Mouse (Mus musculus) forebrain, embryonic 13.5 days (tissue): ENCODE measurements around the gene Hnrnpll. TPM values are rescaled to one million over a fixed set of nuclear protein-coding genes. Genes with fewer than 3 reads are reported as not detected.

ENCODE experiments used
- ATAC-seq: fragments of 200-750 bp; cut with Nextera tagmentation; 2 replicates; pipeline ENCODE4 v1.8.0; 2017
- H3K27ac ChIP-seq: fragments of 300-500 bp; sonication (generic); 2 replicates; pipeline ENCODE4 v1.5.1; 2015; ENCODE audit warnings: inconsistent platforms, mild to moderate bottlenecking, moderate library complexity
- H3K27me3 ChIP-seq: fragments of 300-500 bp; sonication (generic); 2 replicates; pipeline ENCODE4 v1.6.1; 2015; ENCODE audit warnings: mild to moderate bottlenecking, inconsistent platforms
- H3K36me3 ChIP-seq: fragments of 300-500 bp; sonication (generic); 2 replicates; pipeline ENCODE4 v1.6.1; 2015; ENCODE audit warnings: mild to moderate bottlenecking, inconsistent platforms; ENCODE audit not compliant: poor library complexity, severe bottlenecking
- H3K4me1 ChIP-seq: fragments of 300-500 bp; sonication (generic); 2 replicates; pipeline ENCODE4 v1.6.1; 2015; ENCODE audit warnings: inconsistent platforms
- H3K4me2 ChIP-seq: fragments of 300-500 bp; sonication (generic); 2 replicates; pipeline ENCODE4 v1.6.1; 2015; ENCODE audit warnings: inconsistent platforms, mild to moderate bottlenecking, moderate library complexity
- H3K4me3 ChIP-seq: fragments of 300-500 bp; sonication (generic); 2 replicates; pipeline ENCODE4 v1.5.1; 2015; ENCODE audit warnings: mild to moderate bottlenecking, inconsistent platforms
- H3K9ac ChIP-seq: fragments of 300-500 bp; sonication (generic); 2 replicates; pipeline ENCODE4 v1.6.1; 2015; ENCODE audit warnings: mild to moderate bottlenecking, inconsistent platforms
- H3K9me3 ChIP-seq: fragments of 300-500 bp; sonication (generic); replicated peaks from 2 replicates; pipeline ENCODE4 v1.6.1; 2016; ENCODE audit warnings: inconsistent platforms
- WGBS: fragments of 180-500 bp; shearing (Covaris S2); methylation state at CpG from one replicate; pipeline ENCODE4 v1.1.7; 2015; 5-methylcytosine and 5-hydroxymethylcytosine counted together
- polyA plus RNA-seq: library from polyadenylated mRNA; unstranded; fragments of >200 nt; fragmentation: Nextera tagmentation; extraction: Ambion mirVana; gene quantifications from 2 replicates; pipeline ENCODE4 v1.2.1, GENCODE M21; 2015

The Hnrnpll gene
- polyA plus RNA-seq, 1 experiment from 2014 or later = 85.4 TPM

DNA sequence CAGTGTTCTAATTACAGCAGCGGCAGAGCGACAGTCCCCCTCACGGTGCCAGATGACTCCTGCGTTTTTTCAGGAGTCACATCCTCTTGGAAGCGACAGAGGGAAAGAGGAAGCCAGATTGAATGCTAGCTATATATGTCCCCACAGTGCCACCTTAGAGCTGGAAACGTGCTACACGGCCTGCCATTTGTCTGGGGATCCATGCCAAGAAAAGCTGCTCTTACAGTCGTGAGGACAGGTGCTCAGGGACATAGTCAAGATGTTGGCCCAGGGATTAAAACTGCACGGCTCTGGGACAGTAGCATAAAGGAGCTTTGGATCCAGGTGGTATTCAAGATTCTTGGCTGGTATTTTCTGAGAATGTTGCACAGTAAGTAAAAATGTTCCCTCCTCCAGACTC lies 22.3 kb upstream of the Hnrnpll start:
- Histone ChIP-seq H3K4me1 (no peaks in the 10 kb centered on the region), H3K4me3 (no peak overlapping the region), H3K9me3 (no peaks in the 10 kb centered on the region), H3K9ac (no peak overlapping the region), H3K4me2 (no peak overlapping the region), H3K36me3 (no peaks in the 10 kb centered on the region), H3K27me3 (no peaks in the 10 kb centered on the region), H3K27ac (no peak overlapping the region)
- no peak for ATAC-seq
- 82% methylated on average over 9 of the region's 9 CpGs for WGBS

DNA sequence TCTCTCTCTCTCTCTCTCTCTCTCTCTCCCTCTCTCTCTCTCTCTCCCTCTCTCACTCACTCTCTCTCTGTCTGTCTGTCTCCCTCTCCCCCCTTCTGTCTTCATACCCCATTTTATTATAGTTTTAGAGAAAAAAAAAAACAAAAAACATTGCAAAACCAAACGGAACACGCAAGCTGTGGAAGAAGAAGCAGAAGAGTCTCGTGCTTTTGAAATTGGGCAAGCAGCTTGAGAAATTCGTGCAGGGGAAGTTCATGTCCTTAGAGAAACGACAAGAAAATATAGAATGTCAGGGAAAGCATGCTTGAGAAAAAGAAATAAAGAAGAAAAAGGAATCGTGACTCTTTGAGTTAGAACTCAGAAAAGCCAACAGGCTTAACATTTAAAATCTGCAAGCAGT lies 21.1 kb upstream of the Hnrnpll start:
- Histone ChIP-seq H3K4me3 (no peak overlapping the region), H3K27ac (no peak overlapping the region), H3K4me1 (no peaks in the 10 kb centered on the region), H3K27me3 (no peaks in the 10 kb centered on the region), H3K9me3 (no peaks in the 10 kb centered on the region), H3K36me3 (no peaks in the 10 kb centered on the region), H3K4me2 (no peak overlapping the region), H3K9ac (no peak overlapping the region)
- ATAC-seq = no peak
- WGBS = 80% methylated on average over 6 of the region's 6 CpGs

DNA sequence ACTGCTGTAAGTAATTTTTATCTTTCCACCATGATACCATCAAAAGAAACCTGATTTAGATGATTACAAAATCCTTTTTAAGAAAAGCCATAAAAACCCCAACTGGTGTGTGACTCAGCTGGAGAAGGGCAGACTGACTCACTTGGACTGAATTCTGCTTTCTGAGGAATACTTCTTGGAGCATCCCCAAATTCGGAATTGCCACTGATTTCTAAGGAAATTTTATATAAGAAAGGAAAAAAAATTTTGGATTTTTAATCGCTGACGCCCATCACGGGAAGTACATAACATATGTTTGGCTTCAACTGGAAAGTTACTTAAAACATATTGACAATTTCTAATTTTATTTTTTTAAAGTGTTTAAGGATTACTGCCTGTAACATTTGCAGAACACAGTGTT lies 16.6 kb upstream of the Hnrnpll start:
- H3K9me3 ChIP-seq = no peaks in the 10 kb centered on the region
- H3K36me3 ChIP-seq = no peaks in the 10 kb centered on the region
- H3K27me3 ChIP-seq = no peaks in the 10 kb centered on the region
- H3K4me3 ChIP-seq = no peak overlapping the region
- H3K4me2 ChIP-seq = no peak overlapping the region
- WGBS = 94% methylated on average over 4 of the region's 4 CpGs
- no peak overlapping the region for H3K9ac ChIP-seq
- ATAC-seq = no peak
- H3K27ac ChIP-seq = no peak overlapping the region
- no peaks in the 10 kb centered on the region for H3K4me1 ChIP-seq

DNA sequence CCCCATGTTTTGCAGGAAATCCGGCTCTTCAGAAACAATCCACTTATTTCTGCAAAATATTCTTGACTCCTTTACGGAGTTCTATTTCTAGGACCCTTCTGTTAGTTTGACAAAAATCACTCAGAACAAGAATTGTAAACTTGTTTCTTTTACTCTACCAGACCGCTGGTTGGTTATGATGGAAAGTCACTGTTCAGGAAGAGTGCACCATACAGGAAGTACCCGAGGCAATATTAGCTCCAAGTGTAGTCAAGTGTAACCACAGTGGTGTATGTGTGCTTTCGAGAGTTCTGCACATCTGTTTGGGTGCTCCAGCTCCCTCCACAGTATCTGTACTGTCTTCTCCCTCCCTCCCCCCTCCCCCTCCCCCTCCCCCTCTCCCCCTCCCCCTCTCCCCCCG lies 5.1 kb upstream of the Hnrnpll start:
- Histone ChIP-seq H3K9me3 (no peaks in the 10 kb centered on the region), H3K4me3 (no peak overlapping the region), H3K36me3 (no peaks in the 10 kb centered on the region), H3K9ac (no peak overlapping the region), H3K27me3 (no peaks in the 10 kb centered on the region), H3K27ac (no peak overlapping the region), H3K4me2 (no peak overlapping the region), H3K4me1 (0 out of 2 replicates have a peak, but pooled peaks cover 3% of the 10 kb centered on the region)
- ATAC-seq = no peak
- WGBS = 92% methylated on average over 5 of the region's 6 CpGs

DNA sequence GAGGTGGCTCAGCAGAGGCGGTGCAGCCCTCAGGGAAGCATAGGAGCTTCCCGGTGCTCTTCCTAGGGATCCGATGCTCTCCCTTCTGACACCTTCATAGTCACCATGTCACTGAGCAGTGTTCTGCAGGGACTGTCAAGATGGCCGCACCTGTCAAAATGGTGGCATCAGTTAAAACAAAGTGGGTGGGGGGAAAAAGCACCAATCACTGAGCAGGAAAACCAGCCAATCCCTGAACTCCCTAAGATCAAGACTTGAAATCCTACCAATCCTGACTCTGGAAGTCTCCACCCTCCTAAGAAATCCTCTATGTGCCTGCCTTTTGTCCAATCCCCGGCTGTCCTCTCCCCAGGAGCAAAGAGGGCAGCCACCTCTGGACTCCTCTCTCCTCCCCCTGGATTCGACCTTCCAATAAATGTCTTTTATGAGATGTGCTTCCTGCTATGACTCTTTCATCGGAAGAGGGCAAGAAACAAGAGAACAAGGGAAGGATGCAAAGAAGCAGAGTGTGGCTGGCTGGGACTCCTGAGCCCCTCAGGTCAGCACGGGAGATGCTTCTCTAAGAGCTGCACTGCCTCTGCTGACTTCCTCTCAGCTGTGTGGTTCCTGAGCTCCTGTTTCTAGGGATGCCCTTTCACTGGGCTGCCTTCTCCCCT lies 1.8 kb upstream of the Hnrnpll start:
- no peak overlapping the region for H3K27ac ChIP-seq
- H3K9ac ChIP-seq = no peak overlapping the region

DNA sequence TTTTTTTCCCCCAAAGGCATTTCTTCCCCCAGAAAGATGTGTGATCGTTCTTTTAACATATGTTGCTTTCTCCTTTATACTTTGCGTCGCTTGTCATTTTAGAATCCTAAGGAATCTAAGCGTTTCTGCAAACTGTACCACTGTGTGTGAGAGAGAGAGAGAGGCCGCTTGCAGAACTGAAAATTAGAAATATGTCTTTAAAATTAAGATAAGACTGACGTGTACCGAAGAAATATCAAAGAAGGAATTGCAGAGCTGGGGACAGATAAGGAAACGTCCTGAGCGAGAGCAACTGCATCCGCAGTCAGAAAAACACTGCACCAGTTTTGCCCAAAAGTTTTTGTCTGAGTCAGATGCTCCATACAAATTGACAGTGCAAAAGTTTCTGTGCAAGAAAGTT lies 1.3 kb upstream of the Hnrnpll start:
- H3K27ac ChIP-seq = no peak overlapping the region
- no peaks in the 10 kb centered on the region for H3K27me3 ChIP-seq
- WGBS = 92% methylated on average over 10 of the region's 10 CpGs
- peak overlapping the region; percentile 84; the same call in 1 of the 2 replicates for H3K4me2 ChIP-seq
- H3K4me3 ChIP-seq = no peak overlapping the region
- H3K4me1 ChIP-seq = peaks cover 22% of the 10 kb centered on the region
- no peak overlapping the region for H3K9ac ChIP-seq
- ATAC-seq = no peak
- H3K36me3 ChIP-seq = no peaks in the 10 kb centered on the region
- H3K9me3 ChIP-seq = no peaks in the 10 kb centered on the region

More for the DNA sequence above, 1.8 kb upstream of the Hnrnpll start:
- Histone ChIP-seq H3K36me3 (no peaks in the 10 kb centered on the region), H3K9me3 (no peaks in the 10 kb centered on the region), H3K4me2 (no peak overlapping the region), H3K4me3 (no peak overlapping the region), H3K27me3 (no peaks in the 10 kb centered on the region), H3K4me1 (peaks cover 19% of the 10 kb centered on the region)
- 71% methylated on average over 8 of the region's 8 CpGs for WGBS
- no peak for ATAC-seq

DNA sequence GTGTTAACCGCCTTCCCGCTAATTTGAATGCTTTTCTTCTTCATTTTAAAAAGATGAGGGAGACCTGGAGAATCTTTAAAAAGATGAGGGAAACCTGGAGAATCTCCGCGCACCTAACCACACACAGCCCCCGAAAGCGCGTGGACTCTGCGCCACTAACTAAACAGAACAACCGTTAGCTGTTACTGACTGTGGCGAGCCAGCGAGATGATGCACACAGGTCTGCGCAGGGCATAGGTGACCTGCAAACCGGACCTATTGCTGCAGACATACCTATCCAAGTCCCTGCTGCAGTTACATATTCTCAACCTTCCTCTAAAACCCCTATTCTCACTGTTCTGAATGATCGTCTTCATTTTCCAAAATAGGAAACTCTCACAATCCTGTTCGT lies 481 bp upstream of the Hnrnpll start:
- Histone ChIP-seq H3K9me3 (no peaks in the 10 kb centered on the region), H3K27ac (peak overlapping the region; percentile 99), H3K4me2 (peak overlapping the region; percentile 84), H3K4me1 (peaks cover 30% of the 10 kb centered on the region), H3K4me3 (peak overlapping the region; percentile 90), H3K27me3 (no peaks in the 10 kb centered on the region), H3K9ac (peak overlapping the region; percentile 99), H3K36me3 (no peaks in the 10 kb centered on the region)
- 3% methylated on average over 15 of the region's 15 CpGs for WGBS
- ATAC-seq = peak; percentile 37

DNA sequence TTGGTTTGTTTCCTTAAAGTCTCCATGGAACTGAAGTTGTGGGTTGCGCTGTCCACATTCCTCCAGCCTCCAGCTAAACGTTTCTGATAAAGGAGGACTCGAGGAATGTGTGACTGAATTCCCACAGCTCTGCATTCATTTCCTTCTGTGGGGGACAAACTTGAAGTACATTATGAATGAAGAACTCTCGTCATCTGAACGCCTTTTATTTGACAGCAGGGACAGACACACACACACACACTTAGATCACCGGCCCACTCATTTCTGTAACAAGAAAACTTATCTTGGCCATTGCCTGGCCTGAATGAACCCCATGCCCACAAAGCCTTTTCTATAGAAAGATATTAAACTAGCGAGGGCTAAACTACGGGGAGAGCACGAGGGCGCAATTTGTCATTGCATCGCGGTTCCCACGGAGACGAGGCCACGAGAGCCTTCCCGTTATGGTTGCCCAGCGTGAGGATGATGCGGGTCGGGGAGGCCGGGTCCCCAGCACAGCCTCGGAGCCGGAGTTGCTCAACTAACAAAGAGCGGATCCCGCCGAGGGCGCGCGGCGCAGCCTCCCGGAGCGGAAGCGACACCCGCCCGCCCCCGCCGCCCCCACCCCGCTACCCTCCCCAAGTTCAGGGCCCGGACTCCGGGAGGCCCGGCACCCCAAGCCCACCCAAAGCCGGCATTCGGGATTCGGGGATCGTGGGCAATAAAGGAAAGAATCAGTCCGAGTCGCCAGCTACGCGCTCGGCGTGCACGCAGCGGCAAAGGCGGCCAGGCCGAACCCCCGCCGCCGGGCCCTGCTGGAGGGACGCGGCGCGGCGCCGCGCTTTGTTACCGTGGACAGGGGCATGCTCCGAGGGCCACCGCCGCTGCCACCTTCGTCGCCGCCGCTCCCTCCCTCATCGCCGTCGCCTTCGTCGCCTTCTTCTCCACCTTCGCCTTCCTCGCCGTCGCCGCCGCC lies 1.0 kb downstream of the Hnrnpll start:
- Histone ChIP-seq H3K9me3 (no peaks in the 10 kb centered on the region), H3K9ac (peak overlapping the region; percentile 99), H3K36me3 (no peaks in the 10 kb centered on the region), H3K4me3 (peak overlapping the region; percentile 90), H3K27me3 (no peaks in the 10 kb centered on the region), H3K4me1 (peaks cover 32% of the 10 kb centered on the region), H3K27ac (peak overlapping the region; percentile 99), H3K4me2 (peak overlapping the region; percentile 84)
- ATAC-seq = peak; percentile 23
- under 1% methylated on average over 70 of the region's 83 CpGs for WGBS

DNA sequence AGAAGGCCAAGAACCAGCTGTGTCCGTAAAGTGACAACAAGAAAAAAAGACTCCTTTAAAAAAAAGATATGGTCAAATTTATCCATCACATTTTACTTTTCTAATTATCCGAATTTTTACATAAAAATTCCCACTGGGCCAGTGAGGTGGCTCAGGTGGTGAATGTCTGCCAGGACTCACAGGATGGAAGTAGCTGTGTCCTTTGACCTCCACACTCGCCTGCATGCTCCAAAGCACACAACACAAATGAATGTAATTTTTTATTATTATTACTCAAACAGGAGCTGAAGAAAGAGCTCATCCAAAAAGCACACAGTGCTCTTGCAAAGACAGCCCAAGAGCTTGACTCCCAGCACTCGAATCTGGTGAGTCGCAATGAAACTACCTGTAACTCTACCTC lies 2.0 kb downstream of the Hnrnpll start:
- Histone ChIP-seq H3K9ac (peak overlapping the region; percentile 99), H3K36me3 (no peaks in the 10 kb centered on the region), H3K4me1 (peaks cover 32% of the 10 kb centered on the region), H3K27ac (no peak overlapping the region), H3K27me3 (no peaks in the 10 kb centered on the region), H3K9me3 (no peaks in the 10 kb centered on the region), H3K4me3 (peak overlapping the region; percentile 90), H3K4me2 (peak overlapping the region; percentile 84)
- no peak for ATAC-seq
- WGBS = 16% methylated on average over 5 of the region's 5 CpGs

DNA sequence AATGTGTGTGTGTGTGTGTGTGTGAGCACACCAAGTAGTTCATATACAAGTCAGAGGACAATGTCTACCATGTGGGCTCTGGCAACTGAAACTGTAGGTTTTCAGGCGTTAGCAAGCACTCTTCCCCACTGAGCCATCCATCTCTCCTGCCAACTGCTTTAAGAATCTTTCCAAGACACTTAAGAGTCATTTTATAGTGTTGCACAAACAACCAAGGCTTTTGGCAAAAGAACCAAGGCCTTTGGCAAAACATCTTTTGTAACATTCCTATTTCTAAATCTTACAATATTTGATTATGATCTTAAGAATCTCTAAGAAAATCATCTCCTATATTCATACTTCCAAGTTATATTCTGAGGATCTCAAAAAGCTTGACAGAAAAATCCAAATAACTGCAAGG lies 2.4 kb downstream of the Hnrnpll start:
- peak overlapping the region; percentile 90 for H3K4me3 ChIP-seq
- peak overlapping the region; percentile 84 for H3K4me2 ChIP-seq
- no peak overlapping the region for H3K27ac ChIP-seq
- no peaks in the 10 kb centered on the region for H3K9me3 ChIP-seq
- peaks cover 32% of the 10 kb centered on the region for H3K4me1 ChIP-seq
- H3K9ac ChIP-seq = peak overlapping the region; percentile 99
- 3% methylated on average over 1 of the region's 1 CpGs for WGBS
- no peaks in the 10 kb centered on the region for H3K36me3 ChIP-seq
- ATAC-seq = no peak
- no peaks in the 10 kb centered on the region for H3K27me3 ChIP-seq

DNA sequence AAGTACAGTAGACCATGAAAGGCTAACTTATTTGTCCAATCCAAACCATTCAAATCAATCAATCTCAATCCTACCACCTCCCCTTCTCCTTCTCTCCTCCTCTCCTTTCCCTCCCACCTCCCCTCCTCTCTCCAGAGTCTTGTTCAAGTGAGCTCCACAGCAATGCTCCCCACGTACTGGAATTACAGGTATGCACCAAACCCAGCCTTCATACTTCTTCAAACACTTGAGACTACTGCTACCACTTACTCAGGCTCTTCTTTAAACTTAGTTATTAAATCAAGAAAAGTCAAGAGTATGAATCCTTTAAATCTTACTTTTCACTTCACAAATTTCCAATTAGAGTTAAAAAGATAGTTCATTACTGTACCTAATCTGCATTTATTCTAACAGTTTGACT lies 3.6 kb downstream of the Hnrnpll start:
- Histone ChIP-seq H3K27ac (no peak overlapping the region), H3K9ac (no peak overlapping the region), H3K27me3 (no peaks in the 10 kb centered on the region), H3K4me2 (peak overlapping the region; percentile 24; the same call in 1 of the 2 replicates), H3K4me3 (no peak overlapping the region), H3K4me1 (peaks cover 32% of the 10 kb centered on the region), H3K36me3 (no peaks in the 10 kb centered on the region), H3K9me3 (no peaks in the 10 kb centered on the region)
- ATAC-seq = no peak
- 63% methylated on average over 1 of the region's 1 CpGs for whole genome bisulfite sequencing

DNA sequence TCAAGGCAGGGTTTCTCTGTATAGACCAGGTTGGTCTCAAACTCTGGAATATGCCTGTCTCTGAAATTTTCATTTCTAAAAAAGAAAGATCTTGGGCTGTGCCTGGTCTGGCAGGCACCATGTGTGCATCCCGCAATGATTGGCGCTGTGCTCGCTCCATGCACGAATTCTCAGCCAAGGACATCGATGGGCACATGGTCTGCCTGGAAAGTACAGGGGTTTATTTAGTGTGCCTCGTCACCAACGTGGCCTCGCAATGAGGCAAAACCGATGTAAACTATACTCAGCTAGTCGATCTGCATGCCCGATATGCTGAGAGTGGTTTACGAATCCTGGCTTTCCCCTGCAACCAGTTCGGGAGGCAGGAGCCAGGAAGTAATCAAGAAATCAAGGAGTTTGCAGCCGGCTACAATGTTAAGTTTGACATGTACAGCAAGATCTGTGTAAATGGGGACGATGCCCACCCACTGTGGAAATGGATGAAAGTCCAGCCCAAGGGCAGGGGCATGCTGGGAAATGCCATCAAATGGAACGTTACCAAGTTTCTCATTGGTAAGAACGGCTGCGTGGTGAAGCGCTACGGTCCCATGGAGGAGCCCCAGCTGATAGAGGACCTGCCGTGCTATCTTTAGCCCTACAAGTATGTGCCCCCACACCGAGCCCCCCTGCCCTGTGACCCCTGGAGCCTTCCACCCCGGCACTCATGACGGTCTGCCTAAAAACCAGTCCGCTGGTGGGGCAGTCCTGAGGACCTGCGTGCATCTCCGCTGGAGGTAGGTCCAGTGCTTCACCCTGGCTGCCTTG lies 8.0 kb downstream of the Hnrnpll start:
- no peaks in the 10 kb centered on the region for H3K27me3 ChIP-seq
- peaks cover 40% of the 10 kb centered on the region for H3K36me3 ChIP-seq
- no peaks in the 10 kb centered on the region for H3K9me3 ChIP-seq
- H3K9ac ChIP-seq = no peak overlapping the region
- peaks cover 15% of the 10 kb centered on the region for H3K4me1 ChIP-seq
- H3K4me2 ChIP-seq = no peak overlapping the region
- 90% methylated on average over 27 of the region's 27 CpGs for WGBS
- no peak overlapping the region for H3K4me3 ChIP-seq
- H3K27ac ChIP-seq = no peak overlapping the region
- peak; percentile 30; the same call in 1 of the 2 replicates for ATAC-seq
